Mouse (Mus musculus): ENCODE results near the gene Sh3bp2.

DNA sequence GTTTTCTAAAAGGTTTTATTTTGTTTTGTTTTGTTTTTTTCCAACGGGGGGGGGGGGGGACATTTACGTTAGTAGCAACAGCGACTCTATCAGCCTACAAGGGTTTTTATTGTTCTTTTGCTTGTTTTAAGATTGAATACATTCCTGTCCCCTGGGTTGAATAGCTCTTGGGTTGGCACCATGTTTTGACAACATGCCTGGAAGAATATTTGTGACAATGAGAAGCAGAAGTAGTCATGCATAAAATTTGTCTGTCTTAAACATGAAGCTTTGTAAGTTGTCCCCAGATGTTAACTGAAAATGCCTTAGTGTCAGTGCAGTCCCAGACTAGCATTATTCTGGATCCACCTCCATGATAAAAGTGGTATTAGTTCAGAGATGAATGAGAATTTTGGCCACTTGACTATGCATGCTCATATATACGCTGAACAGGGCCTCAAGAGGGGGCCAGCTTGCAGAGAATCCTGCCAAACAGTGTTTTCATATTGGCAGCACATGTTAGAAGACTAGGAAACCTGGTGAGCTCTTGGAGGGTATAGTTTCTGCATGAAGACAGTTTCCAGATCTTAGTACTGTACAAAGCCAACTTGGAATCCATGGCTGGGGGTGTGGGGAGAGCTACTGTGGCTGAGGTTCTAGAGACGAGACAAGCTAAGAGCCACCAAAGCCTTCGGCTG is 36.8 kb upstream of the Sh3bp2 start:
- TF ChIP-seq CTCF (IDR thresholded peaks at IDR 0.05; ENCODE audit: low read depth, low read length): no peak
- TF ChIP-seq POLR2A (IDR thresholded peaks at IDR 0.05; ENCODE audit: borderline replicate concordance, low read depth, low read length): no peak
